Mouse (Mus musculus): ENCODE results near the gene Fbl. TPM values are rescaled to one million over a fixed set of nuclear protein-coding genes. Genes with fewer than 3 reads are reported as not detected.

Fbl gene
- total and polyA plus RNA-seq, 2 experiments from 2014 or later = 31.9 to 60.9 TPM

GRCm38 (mm10) chr7:28181376-28181775 is 11.9 kb downstream of the Fbl start:
- peak overlapping the region; percentile 79; the same call in 1 of the 2 replicates for H3K4me2 ChIP-seq (ENCODE audit: low read depth, low read length, poor library complexity, severe bottlenecking)
- no peak for TF ChIP-seq CTCF (IDR thresholded peaks at IDR 0.05)
- 0 out of 2 replicates have a peak overlapping the region, but pooled peaks have one; percentile 81 for H3K4me3 ChIP-seq (ENCODE audit: low read depth, low read length)
- no peak overlapping the region for H3K9ac ChIP-seq (replicated peaks; ENCODE audit: low read length, poor library complexity, severe bottlenecking)
- DNase-seq (ENCODE audit: low spot score) (no peak), ATAC-seq (ENCODE audit: low FRiP score) (no peak)
- 96% methylated on average over 12 of the region's 12 CpGs for WGBS
- H3K4me1 ChIP-seq (ENCODE audit: insufficient read depth, low read length) = no peaks in the 10 kb centered on the region; the same call in 1 of the 2 replicates
- H3K27me3 ChIP-seq (ENCODE audit: insufficient read depth, low read length) = no peaks in the 10 kb centered on the region
- peaks cover 64% of the 10 kb centered on the region for H3K36me3 ChIP-seq (ENCODE audit: insufficient read depth, low read length)
- no peak overlapping the region for H3K27ac ChIP-seq (ENCODE audit: low read depth, low read length)
- H3K9me3 ChIP-seq (ENCODE audit: low read length) = no peaks in the 10 kb centered on the region

- WGBS = 99% methylated on average over 22 of the region's 22 CpGs
- H3K4me2 ChIP-seq (ENCODE audit: low read depth, low read length, poor library complexity, severe bottlenecking) = no peak overlapping the region
- H3K9me3 ChIP-seq (ENCODE audit: low read length) = no peaks in the 10 kb centered on the region
- no peak overlapping the region for H3K4me3 ChIP-seq (ENCODE audit: low read depth, low read length)
- no peaks in the 10 kb centered on the region; the same call in 1 of the 2 replicates for H3K4me1 ChIP-seq (ENCODE audit: insufficient read depth, low read length)
- ATAC-seq (ENCODE audit: low FRiP score) = no peak
- peaks cover 65% of the 10 kb centered on the region for H3K36me3 ChIP-seq (ENCODE audit: insufficient read depth, low read length)
- no peak overlapping the region for H3K27ac ChIP-seq (ENCODE audit: low read depth, low read length)
- DNase-seq (ENCODE audit: low spot score) = no peak
- TF ChIP-seq CTCF (IDR thresholded peaks at IDR 0.05) = no peak
- no peaks in the 10 kb centered on the region for H3K27me3 ChIP-seq (ENCODE audit: insufficient read depth, low read length)
- no peak overlapping the region for H3K9ac ChIP-seq (replicated peaks; ENCODE audit: low read length, poor library complexity, severe bottlenecking)
Observed at GRCm38 (mm10) chr7:28182320-28182719, 12.8 kb downstream of the Fbl start.

DNA sequence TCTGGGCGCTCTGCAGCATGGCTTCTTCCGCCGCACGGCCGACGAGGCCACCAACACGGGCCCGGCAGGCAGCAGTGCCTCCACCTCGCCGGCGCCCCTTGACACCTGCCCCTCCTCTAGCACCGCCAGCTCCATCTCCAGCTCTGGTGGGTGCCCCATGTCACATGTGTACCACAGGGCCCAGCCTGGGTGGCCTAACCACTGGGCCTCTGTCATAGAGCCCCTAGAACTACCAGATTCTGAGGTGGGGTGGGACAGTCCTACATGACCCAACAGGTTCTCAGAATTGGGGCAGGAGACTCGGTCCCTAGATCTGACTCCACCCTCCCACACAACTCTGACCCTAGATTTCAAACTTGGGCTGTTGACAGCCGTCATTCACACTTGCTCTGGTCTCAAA is 16.4 kb downstream of the Fbl start:
- 96% methylated on average over 11 of the region's 14 CpGs for WGBS
- Histone ChIP-seq H3K9ac (replicated peaks; ENCODE audit: low read length, poor library complexity, severe bottlenecking) (no peak overlapping the region), H3K4me3 (ENCODE audit: low read depth, low read length) (no peak overlapping the region), H3K4me1 (ENCODE audit: insufficient read depth, low read length) (no peaks in the 10 kb centered on the region; the same call in 1 of the 2 replicates), H3K4me2 (ENCODE audit: low read depth, low read length, poor library complexity, severe bottlenecking) (no peak overlapping the region), H3K9me3 (ENCODE audit: low read length) (no peaks in the 10 kb centered on the region), H3K27ac (ENCODE audit: low read depth, low read length) (no peak overlapping the region), H3K36me3 (ENCODE audit: insufficient read depth, low read length) (peaks cover 80% of the 10 kb centered on the region), H3K27me3 (ENCODE audit: insufficient read depth, low read length) (no peaks in the 10 kb centered on the region)
- no peak for DNase-seq (ENCODE audit: low spot score)
- no peak for TF ChIP-seq CTCF (IDR thresholded peaks at IDR 0.05)
- no peak for ATAC-seq (ENCODE audit: low FRiP score)

DNA sequence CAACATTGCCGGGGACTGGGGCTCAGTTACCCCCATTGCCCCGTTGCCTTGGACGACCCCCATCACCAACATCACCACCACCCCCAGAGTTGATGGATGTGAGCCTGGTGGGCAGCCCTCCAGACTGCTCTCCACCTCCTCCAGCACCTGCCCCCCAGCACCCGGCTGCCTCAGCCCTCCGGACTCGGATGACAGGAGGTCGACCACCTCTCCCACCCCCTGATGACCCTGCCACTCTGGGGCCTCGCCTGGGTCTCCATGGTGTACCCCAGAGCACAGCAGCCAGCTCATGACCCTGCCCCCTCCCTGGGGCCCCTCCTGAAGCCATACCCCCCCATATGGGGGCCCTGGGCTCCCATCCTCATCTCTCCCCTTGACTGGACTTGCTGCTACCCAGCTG is 17.1 kb downstream of the Fbl start:
- Histone ChIP-seq H3K36me3 (ENCODE audit: insufficient read depth, low read length) (peaks cover 83% of the 10 kb centered on the region), H3K4me1 (ENCODE audit: insufficient read depth, low read length) (no peaks in the 10 kb centered on the region), H3K4me3 (ENCODE audit: low read depth, low read length) (no peak overlapping the region), H3K9ac (replicated peaks; ENCODE audit: low read length, poor library complexity, severe bottlenecking) (no peak overlapping the region), H3K9me3 (ENCODE audit: low read length) (no peaks in the 10 kb centered on the region), H3K27me3 (ENCODE audit: insufficient read depth, low read length) (no peaks in the 10 kb centered on the region), H3K27ac (ENCODE audit: low read depth, low read length) (no peak overlapping the region), H3K4me2 (ENCODE audit: low read depth, low read length, poor library complexity, severe bottlenecking) (no peak overlapping the region)
- no peak for TF ChIP-seq CTCF (IDR thresholded peaks at IDR 0.05)
- WGBS = 87% methylated on average over 8 of the region's 8 CpGs
- no peak for DNase-seq (ENCODE audit: low spot score)
- no peak for ATAC-seq (ENCODE audit: low FRiP score)

- no peak overlapping the region for H3K9ac ChIP-seq (replicated peaks; ENCODE audit: low read length, poor library complexity, severe bottlenecking)
- no peaks in the 10 kb centered on the region for H3K4me1 ChIP-seq (ENCODE audit: insufficient read depth, low read length)
- peaks cover 50% of the 10 kb centered on the region for H3K36me3 ChIP-seq (ENCODE audit: insufficient read depth, low read length)
- WGBS = 95% methylated on average over 3 of the region's 3 CpGs
- H3K27me3 ChIP-seq (ENCODE audit: insufficient read depth, low read length) = no peaks in the 10 kb centered on the region
- no peak for TF ChIP-seq CTCF (IDR thresholded peaks at IDR 0.05)
- no peaks in the 10 kb centered on the region for H3K9me3 ChIP-seq (ENCODE audit: low read length)
- no peak overlapping the region for H3K4me3 ChIP-seq (ENCODE audit: low read depth, low read length)
- H3K4me2 ChIP-seq (ENCODE audit: low read depth, low read length, poor library complexity, severe bottlenecking) = no peak overlapping the region
- no peak for DNase-seq (ENCODE audit: low spot score)
- no peak for ATAC-seq (ENCODE audit: low FRiP score)
- no peak overlapping the region for H3K27ac ChIP-seq (ENCODE audit: low read depth, low read length)
Observed at GRCm38 (mm10) chr7:28191489-28191888, 22.0 kb downstream of the Fbl start.

GRCm38 (mm10) chr7:28191903-28192302 is 22.4 kb downstream of the Fbl start:
- no peaks in the 10 kb centered on the region for H3K27me3 ChIP-seq (ENCODE audit: insufficient read depth, low read length)
- H3K4me3 ChIP-seq (ENCODE audit: low read depth, low read length) = no peak overlapping the region
- peaks cover 46% of the 10 kb centered on the region for H3K36me3 ChIP-seq (ENCODE audit: insufficient read depth, low read length)
- 94% methylated on average over 1 of the region's 1 CpGs for WGBS
- H3K9me3 ChIP-seq (ENCODE audit: low read length) = no peaks in the 10 kb centered on the region
- no peak overlapping the region for H3K9ac ChIP-seq (replicated peaks; ENCODE audit: low read length, poor library complexity, severe bottlenecking)
- ATAC-seq (ENCODE audit: low FRiP score) = no peak
- no peak overlapping the region for H3K4me2 ChIP-seq (ENCODE audit: low read depth, low read length, poor library complexity, severe bottlenecking)
- no peak for DNase-seq (ENCODE audit: low spot score)
- TF ChIP-seq CTCF (IDR thresholded peaks at IDR 0.05) = no peak
- H3K27ac ChIP-seq (ENCODE audit: low read depth, low read length) = no peak overlapping the region
- H3K4me1 ChIP-seq (ENCODE audit: insufficient read depth, low read length) = no peaks in the 10 kb centered on the region
